Mouse (Mus musculus): ENCODE measurements at regions not wholly inside any gene's neighbourhood (a gene's known extent, or its start where the extent isn't known, plus 50 kb on each side); places are given as distances from the start of the nearest gene placed in this dataset.

DNA sequence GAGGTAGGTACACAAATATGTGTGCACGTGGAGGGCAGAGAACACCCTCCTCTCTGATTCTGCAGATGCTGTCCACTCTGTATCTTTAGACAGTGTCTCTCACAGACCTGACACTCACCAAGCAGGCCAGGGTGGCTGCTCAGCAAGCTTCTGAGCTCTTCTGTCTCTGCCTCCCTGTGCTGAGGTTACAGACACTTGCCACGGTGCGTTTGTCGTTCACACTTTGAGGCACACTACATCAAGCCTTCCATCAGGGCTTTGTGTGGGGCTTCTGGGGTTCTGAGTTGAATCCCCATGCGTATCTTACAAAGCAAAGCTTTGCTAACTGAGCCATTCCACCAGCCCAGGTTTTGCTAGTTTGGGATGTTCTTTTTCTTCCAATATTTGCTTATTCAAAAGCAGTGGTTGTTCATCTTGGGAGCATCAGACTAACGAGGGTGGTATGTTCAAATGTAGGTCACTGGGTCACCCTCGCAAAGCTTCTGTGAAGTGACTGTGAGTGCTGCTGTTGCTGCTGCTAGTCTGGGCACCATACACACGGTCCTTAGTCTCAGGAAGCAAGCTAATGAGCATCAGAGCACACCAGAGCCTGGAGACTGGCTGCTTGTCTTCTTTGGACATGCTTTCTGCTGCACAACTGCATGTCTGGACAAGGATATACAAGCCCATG, 90.2 kb upstream of the Frmd4a start:
- H3K4me1 ChIP-seq (replicated peaks; ENCODE audit: control insufficient read depth, insufficient read depth, low read length) = peaks cover 44% of the 10 kb centered on the region
- DNase-seq = peak; percentile 58
- TF ChIP-seq POLR2A (IDR thresholded peaks at IDR 0.05; ENCODE audit: control insufficient read depth, extremely low read depth, insufficient read depth, low read length, poor library complexity) = no peak
- TF ChIP-seq CTCF (IDR thresholded peaks at IDR 0.05; ENCODE audit: borderline replicate concordance, control insufficient read depth, extremely low read depth, insufficient read depth, low read length, poor library complexity) = no peak
- no peak overlapping the region for H3K4me3 ChIP-seq (ENCODE audit: control insufficient read depth, insufficient read depth, low read length)
- WGBS = 35% methylated on average over 8 of the region's 8 CpGs
- H3K36me3 ChIP-seq (ENCODE audit: control insufficient read depth, insufficient read depth, low read length) = no peaks in the 10 kb centered on the region
- H3K27ac ChIP-seq (ENCODE audit: control insufficient read depth, insufficient read depth, low read length) = peak overlapping the region; percentile 86
- H3K27me3 ChIP-seq (ENCODE audit: control insufficient read depth, insufficient read depth, low read length) = no peaks in the 10 kb centered on the region

DNA sequence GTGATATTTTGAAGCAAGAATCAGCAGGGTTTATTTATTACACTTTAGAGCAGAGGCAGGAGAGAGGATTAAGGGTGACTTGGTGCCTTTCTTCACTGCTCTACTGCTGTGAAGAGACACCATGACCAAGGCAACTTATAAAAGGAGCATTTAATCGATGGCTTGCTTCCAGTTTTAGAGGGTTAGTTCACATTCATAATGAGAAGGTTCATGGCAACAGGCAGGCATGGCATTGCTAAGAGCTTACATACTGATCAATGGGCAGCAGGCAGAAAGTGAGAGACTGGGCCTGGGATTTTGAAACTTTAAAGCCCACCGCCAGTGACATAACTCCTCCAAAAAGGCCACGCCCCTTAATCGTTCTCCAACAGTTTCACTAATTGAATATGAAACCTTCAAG, 89.7 kb upstream of the Frmd4a start:
- H3K27me3 ChIP-seq (ENCODE audit: control insufficient read depth, insufficient read depth, low read length) = no peaks in the 10 kb centered on the region
- 96% methylated on average over 4 of the region's 4 CpGs for WGBS
- H3K36me3 ChIP-seq (ENCODE audit: control insufficient read depth, insufficient read depth, low read length) = no peaks in the 10 kb centered on the region
- no peak overlapping the region for H3K4me3 ChIP-seq (ENCODE audit: control insufficient read depth, insufficient read depth, low read length)
- no peak for DNase-seq
- H3K27ac ChIP-seq (ENCODE audit: control insufficient read depth, insufficient read depth, low read length) = peak overlapping the region; percentile 86
- TF ChIP-seq CTCF (IDR thresholded peaks at IDR 0.05; ENCODE audit: borderline replicate concordance, control insufficient read depth, extremely low read depth, insufficient read depth, low read length, poor library complexity) = no peak
- TF ChIP-seq POLR2A (IDR thresholded peaks at IDR 0.05; ENCODE audit: control insufficient read depth, extremely low read depth, insufficient read depth, low read length, poor library complexity) = no peak
- peaks cover 42% of the 10 kb centered on the region for H3K4me1 ChIP-seq (replicated peaks; ENCODE audit: control insufficient read depth, insufficient read depth, low read length)

DNA sequence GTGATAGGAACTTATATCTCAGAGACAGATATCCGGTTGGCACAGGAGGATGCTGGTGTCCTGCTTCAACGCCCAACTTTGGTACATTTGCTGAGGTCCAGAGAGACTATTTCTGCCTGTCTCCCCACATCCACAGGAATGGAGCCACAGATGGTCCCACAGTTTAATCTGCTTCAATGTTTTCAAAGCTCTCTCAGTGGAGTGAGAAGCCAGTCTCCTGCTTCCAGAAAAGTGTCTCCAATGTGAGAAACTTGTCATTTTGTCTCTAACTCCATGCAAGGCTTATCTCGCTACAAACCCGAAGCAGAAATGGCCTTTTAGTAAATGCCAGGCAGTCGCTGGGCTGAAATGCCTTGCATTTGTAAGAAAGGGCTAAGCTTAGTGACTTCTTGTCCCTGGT, 86.9 kb upstream of the Frmd4a start:
- 95% methylated on average over 5 of the region's 5 CpGs for WGBS

DNA sequence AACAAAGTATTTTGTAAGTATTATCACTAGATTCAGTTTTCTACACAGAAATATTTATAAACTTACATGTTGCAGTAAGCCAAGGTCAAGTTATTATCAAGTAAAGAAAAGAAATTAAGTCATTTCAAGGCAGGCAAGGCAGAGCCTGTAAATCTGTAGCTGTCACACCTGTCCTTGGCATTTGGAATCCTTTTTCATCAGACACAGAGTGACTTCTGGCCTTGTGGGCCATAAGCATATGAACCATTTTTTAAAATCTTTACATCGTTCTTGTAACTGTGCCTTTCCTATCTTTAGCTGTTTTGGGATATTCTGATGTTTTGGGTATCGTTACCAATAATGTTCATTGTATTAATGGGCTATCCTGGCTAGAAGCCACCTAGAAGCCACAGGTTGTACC, 76.7 kb upstream of the Frmd4a start:
- no peaks in the 10 kb centered on the region for H3K27me3 ChIP-seq (ENCODE audit: control insufficient read depth, insufficient read depth, low read length)
- H3K27ac ChIP-seq (ENCODE audit: control insufficient read depth, insufficient read depth, low read length) = no peak overlapping the region
- H3K4me3 ChIP-seq (ENCODE audit: control insufficient read depth, insufficient read depth, low read length) = no peak overlapping the region
- WGBS = 97% methylated on average over 2 of the region's 2 CpGs
- H3K4me1 ChIP-seq (replicated peaks; ENCODE audit: control insufficient read depth, insufficient read depth, low read length) = no peaks in the 10 kb centered on the region
- H3K36me3 ChIP-seq (ENCODE audit: control insufficient read depth, insufficient read depth, low read length) = no peaks in the 10 kb centered on the region
- TF ChIP-seq CTCF (IDR thresholded peaks at IDR 0.05; ENCODE audit: borderline replicate concordance, control insufficient read depth, extremely low read depth, insufficient read depth, low read length, poor library complexity) (no peak), POLR2A (IDR thresholded peaks at IDR 0.05; ENCODE audit: control insufficient read depth, extremely low read depth, insufficient read depth, low read length, poor library complexity) (no peak)
- no peak for DNase-seq

More for the DNA sequence above, 86.9 kb upstream of the Frmd4a start:
- Histone ChIP-seq H3K27me3 (ENCODE audit: control insufficient read depth, insufficient read depth, low read length) (no peaks in the 10 kb centered on the region), H3K4me3 (ENCODE audit: control insufficient read depth, insufficient read depth, low read length) (no peak overlapping the region), H3K4me1 (replicated peaks; ENCODE audit: control insufficient read depth, insufficient read depth, low read length) (peaks cover 28% of the 10 kb centered on the region), H3K27ac (ENCODE audit: control insufficient read depth, insufficient read depth, low read length) (no peak overlapping the region), H3K36me3 (ENCODE audit: control insufficient read depth, insufficient read depth, low read length) (no peaks in the 10 kb centered on the region)
- DNase-seq = no peak
- TF ChIP-seq CTCF (IDR thresholded peaks at IDR 0.05; ENCODE audit: borderline replicate concordance, control insufficient read depth, extremely low read depth, insufficient read depth, low read length, poor library complexity) = no peak
- TF ChIP-seq POLR2A (IDR thresholded peaks at IDR 0.05; ENCODE audit: control insufficient read depth, extremely low read depth, insufficient read depth, low read length, poor library complexity) = no peak

DNA sequence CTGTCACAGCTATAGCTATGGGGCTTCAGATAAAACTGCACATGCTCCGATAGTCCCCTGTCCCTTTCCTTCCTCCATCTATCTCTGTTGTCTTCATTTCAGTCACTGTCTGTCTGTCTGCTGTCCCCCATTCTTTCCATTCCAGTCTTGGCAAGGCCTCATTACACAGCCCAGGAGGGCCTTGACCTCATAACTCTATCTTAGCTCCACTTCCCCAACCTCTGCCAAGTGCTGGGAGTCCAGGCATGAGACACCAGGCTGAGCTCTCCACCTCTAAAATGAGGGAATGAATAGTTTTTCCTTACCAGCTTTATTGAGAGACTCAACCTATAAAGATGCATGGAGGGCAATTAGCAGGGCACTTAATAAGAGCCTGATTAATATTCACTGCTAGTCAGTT, 76.0 kb upstream of the Frmd4a start:
- 100% methylated on average over 1 of the region's 1 CpGs for WGBS
- Histone ChIP-seq H3K27me3 (ENCODE audit: control insufficient read depth, insufficient read depth, low read length) (no peaks in the 10 kb centered on the region), H3K4me1 (replicated peaks; ENCODE audit: control insufficient read depth, insufficient read depth, low read length) (no peaks in the 10 kb centered on the region), H3K4me3 (ENCODE audit: control insufficient read depth, insufficient read depth, low read length) (no peak overlapping the region), H3K27ac (ENCODE audit: control insufficient read depth, insufficient read depth, low read length) (no peak overlapping the region), H3K36me3 (ENCODE audit: control insufficient read depth, insufficient read depth, low read length) (no peaks in the 10 kb centered on the region)
- TF ChIP-seq POLR2A (IDR thresholded peaks at IDR 0.05; ENCODE audit: control insufficient read depth, extremely low read depth, insufficient read depth, low read length, poor library complexity) (no peak), CTCF (IDR thresholded peaks at IDR 0.05; ENCODE audit: borderline replicate concordance, control insufficient read depth, extremely low read depth, insufficient read depth, low read length, poor library complexity) (no peak)
- no peak for DNase-seq

DNA sequence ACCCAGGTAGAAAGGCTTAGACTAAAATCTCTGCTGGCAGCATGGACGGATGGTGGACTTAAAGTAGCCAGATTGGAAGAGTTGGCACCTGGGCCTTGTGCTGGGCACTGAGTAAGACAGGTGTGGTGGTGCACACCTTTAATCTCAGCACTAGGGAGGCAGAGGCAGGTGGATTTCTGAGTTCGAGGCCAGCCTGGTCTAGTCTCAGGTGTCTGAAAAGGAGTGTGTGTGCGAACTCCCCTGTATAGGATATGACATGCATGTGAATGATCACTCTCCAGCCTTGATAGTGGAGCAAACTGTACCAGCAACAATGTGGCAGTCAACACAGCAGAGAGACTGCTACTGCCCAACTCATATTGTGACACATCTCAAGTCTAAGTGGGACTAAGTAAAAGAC, 70.1 kb upstream of the Frmd4a start:
- no peaks in the 10 kb centered on the region for H3K27me3 ChIP-seq (ENCODE audit: control insufficient read depth, insufficient read depth, low read length)
- 97% methylated on average over 3 of the region's 3 CpGs for WGBS
- TF ChIP-seq CTCF (IDR thresholded peaks at IDR 0.05; ENCODE audit: borderline replicate concordance, control insufficient read depth, extremely low read depth, insufficient read depth, low read length, poor library complexity) (no peak), POLR2A (IDR thresholded peaks at IDR 0.05; ENCODE audit: control insufficient read depth, extremely low read depth, insufficient read depth, low read length, poor library complexity) (no peak)
- no peak for DNase-seq
- H3K36me3 ChIP-seq (ENCODE audit: control insufficient read depth, insufficient read depth, low read length) = no peaks in the 10 kb centered on the region
- no peak overlapping the region for H3K4me3 ChIP-seq (ENCODE audit: control insufficient read depth, insufficient read depth, low read length)
- no peaks in the 10 kb centered on the region for H3K4me1 ChIP-seq (replicated peaks; ENCODE audit: control insufficient read depth, insufficient read depth, low read length)
- no peak overlapping the region for H3K27ac ChIP-seq (ENCODE audit: control insufficient read depth, insufficient read depth, low read length)

DNA sequence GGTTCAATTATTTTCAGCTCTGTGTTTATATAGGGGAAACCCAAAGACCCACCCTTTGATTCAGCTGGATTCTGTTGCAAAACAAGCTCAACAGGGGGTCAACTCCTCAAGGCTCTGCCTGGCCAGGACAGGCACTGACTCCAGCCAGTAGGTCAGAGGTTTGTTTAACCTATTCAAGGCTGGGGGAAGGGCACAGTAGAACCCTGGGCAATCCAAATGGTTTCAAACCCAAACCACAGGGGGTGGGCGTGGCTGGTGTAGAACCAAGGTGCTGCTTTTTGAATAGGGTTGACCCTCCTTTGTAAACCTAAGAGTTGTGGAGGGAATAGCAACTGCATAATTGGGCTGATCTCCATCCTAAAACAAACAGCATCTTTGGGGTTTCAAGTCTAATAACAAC, 69.2 kb upstream of the Frmd4a start:
- Histone ChIP-seq H3K27me3 (ENCODE audit: control insufficient read depth, insufficient read depth, low read length) (no peaks in the 10 kb centered on the region), H3K27ac (ENCODE audit: control insufficient read depth, insufficient read depth, low read length) (no peak overlapping the region), H3K4me1 (replicated peaks; ENCODE audit: control insufficient read depth, insufficient read depth, low read length) (no peaks in the 10 kb centered on the region), H3K4me3 (ENCODE audit: control insufficient read depth, insufficient read depth, low read length) (no peak overlapping the region), H3K36me3 (ENCODE audit: control insufficient read depth, insufficient read depth, low read length) (no peaks in the 10 kb centered on the region)
- WGBS = 97% methylated on average over 1 of the region's 1 CpGs
- no peak for TF ChIP-seq POLR2A (IDR thresholded peaks at IDR 0.05; ENCODE audit: control insufficient read depth, extremely low read depth, insufficient read depth, low read length, poor library complexity)
- no peak for TF ChIP-seq CTCF (IDR thresholded peaks at IDR 0.05; ENCODE audit: borderline replicate concordance, control insufficient read depth, extremely low read depth, insufficient read depth, low read length, poor library complexity)
- DNase-seq = no peak

Measured in thymus, adult 2 months (tissue).